Mouse (Mus musculus) CH12F3 (cell line): ENCODE measurements around the gene Rtn4ip1.

ENCODE experiments used
- in situ Hi-C: fragments of 300-500 bp; cut with MboI; formaldehyde crosslinking; loops from 2 replicates; pipeline ENCODE4 v1.14.3; 2020; ENCODE audit warnings: low sequenced_read_pairs

Gene Rtn4ip1

DNA sequence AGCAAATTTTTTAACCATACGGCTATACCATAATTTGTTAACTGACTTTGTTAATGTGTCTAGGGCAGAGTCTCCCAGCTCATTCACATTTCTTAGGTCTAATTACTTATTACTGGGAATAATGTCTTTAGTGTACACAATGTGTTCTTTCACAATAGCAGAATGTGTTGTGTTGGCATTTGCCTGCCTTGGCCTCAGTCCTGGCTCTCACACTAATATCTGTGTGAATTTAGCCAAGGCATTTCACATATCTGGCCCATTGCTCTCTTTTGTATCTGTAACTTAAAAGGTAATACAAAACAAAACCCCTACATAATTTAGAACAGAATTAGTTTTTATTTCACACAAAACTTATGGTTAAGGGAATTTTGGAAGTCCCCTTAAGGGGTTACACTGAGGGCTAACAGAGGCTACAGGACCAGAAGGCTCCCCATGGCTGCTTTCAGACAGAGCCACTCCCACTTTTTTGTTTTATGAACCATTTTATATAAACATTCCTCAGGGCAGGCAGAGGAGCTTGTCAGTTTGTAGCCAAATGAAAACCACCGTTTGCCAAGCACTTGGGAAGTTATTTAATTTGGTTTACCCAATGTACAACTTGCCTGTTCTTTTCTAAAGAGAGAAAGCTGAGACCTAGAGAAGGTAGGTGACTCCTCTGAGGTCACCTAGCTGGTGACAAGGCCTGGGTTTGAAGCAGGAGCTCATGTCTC is 98.7 kb downstream of the Rtn4ip1 start:
- in situ Hi-C loops = no loop called here

GRCm38 (mm10) chr10:44002004-44002940 is 100.7 kb downstream of the Rtn4ip1 start:
- in situ Hi-C loops = no loop called here

GRCm38 (mm10) chr10:44002995-44003524 is 101.5 kb downstream of the Rtn4ip1 start:
- in situ Hi-C loops = no loop called here

DNA sequence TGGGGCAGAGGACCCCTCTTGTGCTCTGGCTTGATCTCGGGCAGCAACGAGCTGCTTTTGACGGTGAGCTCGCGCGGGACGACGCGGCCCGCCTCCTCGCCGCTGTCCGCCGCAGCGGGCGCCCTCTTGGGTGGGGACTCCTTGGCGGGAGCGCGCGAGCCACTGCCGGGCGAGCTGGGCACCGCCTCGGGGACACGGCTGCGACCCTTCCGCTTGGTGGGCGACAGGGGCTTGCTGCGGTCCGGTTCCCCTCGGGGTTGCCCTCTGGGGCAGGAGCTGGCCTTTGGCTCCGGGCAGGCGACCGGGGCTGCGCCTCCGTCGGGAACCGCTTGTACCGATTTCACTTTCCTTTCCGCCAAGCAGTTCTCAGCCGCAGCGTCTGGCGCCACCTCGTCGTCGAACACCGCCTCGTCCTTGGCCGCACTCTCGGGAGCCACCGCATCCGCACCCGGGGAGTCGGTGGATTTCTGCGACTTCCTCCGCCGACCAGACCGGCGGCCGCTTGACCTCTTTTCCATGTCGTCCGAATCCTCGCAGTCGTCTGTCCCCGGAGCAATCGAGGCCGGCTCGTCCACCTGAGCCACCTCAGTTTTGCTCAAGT is 102.0 kb downstream of the Rtn4ip1 start:
- in situ Hi-C loops = no loop called here

GRCm38 (mm10) chr10:44004221-44004751 is 102.7 kb downstream of the Rtn4ip1 start:
- in situ Hi-C loops = no loop called here

DNA sequence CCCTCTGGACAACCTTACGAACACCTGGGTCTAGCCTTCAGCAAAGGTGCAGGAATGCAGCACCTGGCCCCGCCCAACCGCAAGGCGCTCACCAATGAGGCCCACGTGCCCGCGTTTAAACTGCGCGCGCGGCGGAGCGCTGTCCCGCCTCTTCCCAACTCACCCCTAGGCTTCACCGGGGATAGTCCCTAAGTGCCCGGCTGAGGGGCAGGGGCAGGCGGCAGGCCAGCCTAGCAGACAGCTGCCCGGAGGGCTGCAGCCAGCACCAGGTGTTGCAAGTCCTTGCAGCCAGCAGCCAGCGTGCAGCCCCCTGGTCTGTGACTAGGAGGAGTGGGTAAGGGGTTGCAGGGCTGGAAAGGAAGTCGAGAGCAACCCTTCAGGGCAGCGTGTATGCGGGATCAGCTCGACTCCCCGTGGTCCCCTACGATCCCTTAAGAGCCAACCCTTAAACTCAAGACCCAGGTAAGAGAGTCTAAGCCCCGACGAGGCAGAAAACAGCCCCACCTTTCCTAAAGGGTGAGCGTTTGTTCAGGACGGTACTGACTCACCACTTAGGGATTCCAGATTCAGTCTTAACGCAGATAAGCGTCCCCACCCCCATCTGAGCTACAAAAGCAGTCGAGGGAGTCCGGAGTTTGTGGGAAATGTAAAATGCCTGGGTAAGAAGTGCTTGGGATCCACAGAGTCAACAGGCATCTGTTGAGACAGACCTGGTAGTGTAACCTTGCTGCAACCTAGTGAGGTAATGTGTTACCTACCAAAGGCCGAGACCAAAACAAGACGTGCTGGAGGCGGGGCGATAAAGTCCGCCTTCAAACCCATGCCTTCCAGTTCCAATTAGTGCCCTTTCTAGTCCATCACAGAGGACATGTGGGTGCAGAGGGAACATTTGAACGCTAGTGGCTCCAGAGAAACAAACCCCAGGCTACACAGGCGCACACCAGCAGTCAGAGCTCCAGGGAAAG is 104.4 kb downstream of the Rtn4ip1 start:
- in situ Hi-C loops = no loop called here
